Mouse (Mus musculus): Measurements from ENCODE around the gene Gm20867.
"Not testable (repeated sequence)": the region's sequence is repeated elsewhere in the genome, so short reads cannot be mapped to it uniquely, and the experiment has no call there.

The Gm20867 gene

DNA sequence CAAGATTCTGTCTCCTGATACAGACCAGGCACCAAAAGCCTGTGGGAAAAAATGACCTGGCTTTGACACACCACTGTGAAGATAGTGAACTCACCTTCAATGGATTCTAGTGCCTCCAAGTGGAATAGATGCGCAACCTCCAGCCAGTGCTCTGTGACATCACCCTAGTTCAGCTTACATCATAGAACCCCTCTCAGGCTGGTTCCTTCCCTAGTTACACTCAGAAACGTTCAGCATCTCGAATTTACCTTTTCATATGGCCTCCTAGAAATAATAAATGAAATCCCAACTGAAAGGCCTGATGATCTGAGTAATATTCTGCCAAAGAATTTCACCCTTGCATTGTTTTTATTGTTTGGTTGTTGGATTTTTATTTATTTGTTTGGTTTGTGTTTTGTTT is at the start of gene Gm20867:
TSS of gene Gm20867 (minus strand) at position 101 of the 400 bp plus-strand sequence.
- DNase-seq (ENCODE audit: low spot score) = not testable (repeated sequence)

All from spleen, adult 12 weeks (tissue).